Mouse (Mus musculus): ENCODE data around the gene Atp5g1.
A peak's percentile ranks its signal among the peaks of the same experiment; 100 is the strongest.

The Atp5g1 gene

GRCm38 (mm10) chr11:96071013-96071412 is 4.5 kb downstream of the Atp5g1 start:
- no peak for DNase-seq

- DNase-seq: no peak
Observed at GRCm38 (mm10) chr11:96070353-96070752, 5.1 kb downstream of the Atp5g1 start.

DNA sequence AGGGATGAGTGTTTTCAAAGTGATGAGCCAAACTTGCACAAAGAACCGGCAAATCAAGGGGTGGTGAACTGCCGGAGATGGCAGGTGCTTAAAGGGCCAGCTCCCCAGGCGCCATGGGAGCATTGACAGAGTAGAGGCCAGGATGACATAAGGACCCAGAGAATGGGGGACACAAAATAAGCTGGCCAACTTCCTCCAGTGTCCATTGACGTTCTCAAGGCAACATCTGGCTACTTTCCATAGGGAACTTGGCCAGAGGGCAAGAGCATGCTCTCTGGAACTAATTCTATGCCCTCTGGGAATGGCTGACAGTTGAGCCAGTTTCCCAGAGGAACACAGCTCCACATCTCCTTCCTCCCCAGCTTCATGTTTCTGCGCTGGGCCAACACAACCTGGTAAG is 7.2 kb downstream of the Atp5g1 start:
- peak in 1 of 2 experiments; percentile 34 for DNase-seq

GRCm38 (mm10) chr11:96065215-96065911 is 10.1 kb downstream of the Atp5g1 start, which contains the start of gene Ube2z:
TSS of gene Ube2z (minus strand) at chr11:96065388.
- DNase-seq: peak; percentile 99

DNA sequence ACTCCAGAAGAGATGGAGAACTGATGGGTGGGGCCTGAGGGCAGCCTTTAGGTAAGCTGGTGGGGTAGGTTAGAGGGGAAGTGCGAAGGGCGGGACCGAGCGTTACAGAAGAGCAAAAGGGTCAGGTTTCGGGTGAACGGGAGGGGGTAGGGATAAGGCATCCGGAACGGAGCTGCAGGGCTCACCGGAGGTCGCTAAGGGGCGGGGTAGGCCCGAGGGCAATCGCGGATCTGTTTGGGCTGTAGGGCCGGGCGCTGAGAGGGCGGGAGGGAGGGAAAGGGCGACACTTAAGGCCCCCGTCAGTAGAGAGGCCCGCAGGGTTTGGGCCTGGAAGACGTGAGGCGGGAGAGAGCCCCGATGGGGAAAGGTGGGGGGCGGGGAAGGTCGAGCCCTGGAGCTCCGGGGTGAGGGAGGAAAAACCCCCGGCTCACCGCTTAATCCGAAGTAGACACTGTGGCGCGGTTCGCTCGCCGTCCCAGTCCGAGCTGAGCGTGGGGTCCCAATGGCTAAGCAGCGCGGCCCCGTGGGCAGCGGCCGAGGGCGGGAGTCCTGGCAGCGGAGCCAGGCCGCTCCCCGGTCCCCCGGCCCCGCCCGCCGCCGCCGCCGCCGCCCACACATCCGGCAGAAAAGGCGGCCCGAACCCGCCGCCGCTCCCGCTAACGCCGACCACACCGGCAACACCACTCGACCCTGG is 10.8 kb downstream of the Atp5g1 start:
- DNase-seq: peak in 1 of 2 experiments; percentile 63

- DNase-seq: no peak
Observed at GRCm38 (mm10) chr11:96058309-96058708, 17.2 kb downstream of the Atp5g1 start.

GRCm38 (mm10) chr11:96050854-96051253 is 24.6 kb downstream of the Atp5g1 start:
- no peak for DNase-seq

- DNase-seq: peak in 1 of 2 experiments; percentile 36
Observed at GRCm38 (mm10) chr11:96049939-96050338, 25.5 kb downstream of the Atp5g1 start.

DNA sequence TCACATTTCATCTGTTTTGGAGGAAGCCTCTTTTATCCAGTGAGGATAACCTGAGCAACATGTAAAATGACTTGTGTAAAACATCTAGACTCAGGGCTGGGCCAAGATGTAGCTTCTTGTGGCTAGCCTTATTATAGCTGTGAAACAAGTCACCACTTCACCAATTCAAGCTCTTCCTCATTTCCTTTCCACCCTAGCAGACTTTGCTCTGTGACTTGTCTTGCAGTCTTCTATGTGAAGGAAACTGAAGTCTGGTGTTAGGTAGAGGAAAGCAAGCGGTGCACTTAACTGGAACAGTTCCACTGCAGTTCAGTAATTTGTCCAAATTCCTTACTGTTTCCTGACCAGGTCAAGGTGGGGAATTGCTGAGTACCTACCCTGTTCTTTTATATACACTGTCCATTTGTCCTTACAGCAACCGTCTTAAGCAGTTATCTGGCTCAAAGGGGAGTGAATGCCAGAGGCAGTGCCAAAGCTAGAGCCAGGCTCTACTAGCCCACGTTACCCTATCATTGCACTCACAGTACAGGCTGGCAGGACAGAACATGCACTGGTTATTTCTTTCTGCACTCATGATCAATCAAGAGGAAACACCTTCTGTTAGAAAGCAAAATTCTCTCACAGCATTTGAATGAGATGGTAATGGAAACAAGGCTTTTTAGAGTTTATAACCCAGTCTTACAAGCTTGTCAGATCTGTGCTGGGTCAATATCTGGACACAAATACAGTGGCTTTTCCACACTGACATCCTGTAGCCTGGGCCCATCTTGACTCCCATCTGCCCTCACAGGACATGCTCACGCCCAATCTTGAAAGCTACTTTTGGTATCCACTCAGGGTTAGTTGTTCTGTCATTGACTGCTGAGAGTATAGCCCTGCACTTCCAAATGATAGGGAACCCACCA is 27.7 kb downstream of the Atp5g1 start:
- DNase-seq: no peak

DNA sequence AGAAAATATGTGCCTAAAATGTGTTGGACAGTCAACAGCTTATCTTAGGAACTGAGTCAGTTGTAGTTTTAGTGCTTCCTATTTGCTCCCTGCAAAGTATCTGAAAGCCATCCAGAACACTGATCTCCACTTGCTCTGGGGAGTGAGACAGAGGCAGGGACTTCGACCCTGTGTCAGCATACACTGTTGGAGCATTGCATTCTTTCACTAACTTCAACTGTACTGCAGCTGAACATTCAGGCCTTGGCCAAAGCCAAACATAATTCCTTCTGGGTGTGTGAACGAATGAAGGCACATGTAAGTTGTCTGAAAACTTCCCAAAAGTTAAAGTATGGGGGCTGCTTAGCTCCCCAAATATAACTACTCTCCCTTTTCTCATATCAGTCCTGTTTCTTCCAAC is 28.7 kb downstream of the Atp5g1 start:
- DNase-seq: no peak

- DNase-seq: no peak
Observed at GRCm38 (mm10) chr11:96046028-96046427, 29.4 kb downstream of the Atp5g1 start.

GRCm38 (mm10) chr11:96044803-96045567 is 30.5 kb downstream of the Atp5g1 start:
- no peak for DNase-seq

DNA sequence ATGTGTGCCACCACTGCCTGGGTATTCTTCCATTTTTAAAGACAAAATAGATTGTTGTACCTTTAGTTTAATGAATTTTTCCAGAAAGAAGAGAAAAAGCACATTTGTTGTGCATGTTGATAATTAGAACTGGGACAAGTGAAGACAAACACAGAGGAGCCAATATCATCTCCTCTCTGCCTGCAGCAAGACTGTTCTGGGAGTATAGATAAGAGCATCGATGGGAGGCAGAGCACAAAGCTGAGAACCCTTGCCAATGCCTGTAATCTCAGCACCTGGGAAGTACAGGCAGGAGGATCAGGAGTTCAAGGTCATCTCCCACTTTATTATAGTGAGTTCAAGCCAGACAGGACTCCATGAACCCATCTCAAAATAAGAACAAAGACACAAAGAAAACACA is 36.9 kb downstream of the Atp5g1 start:
- DNase-seq: no peak

DNA sequence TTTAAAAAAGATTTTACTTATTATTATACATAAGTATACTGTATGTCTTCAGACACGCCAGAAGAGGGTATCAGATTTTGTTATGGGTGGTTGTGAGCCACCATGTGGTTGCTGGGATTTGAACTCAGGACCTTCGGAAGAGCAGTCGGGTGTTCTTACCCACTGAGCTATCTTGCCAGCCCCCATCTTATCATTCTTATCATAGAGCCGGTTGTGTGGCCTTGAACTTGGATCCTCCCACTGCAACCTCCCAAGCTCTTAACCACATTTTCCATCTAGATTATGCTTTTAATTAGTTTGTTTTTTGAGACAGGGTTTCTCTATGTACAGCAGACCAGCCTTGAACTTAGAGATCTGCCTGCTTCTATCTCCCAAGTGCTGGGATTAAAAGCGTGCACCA is 38.0 kb downstream of the Atp5g1 start:
- no peak for DNase-seq

DNA sequence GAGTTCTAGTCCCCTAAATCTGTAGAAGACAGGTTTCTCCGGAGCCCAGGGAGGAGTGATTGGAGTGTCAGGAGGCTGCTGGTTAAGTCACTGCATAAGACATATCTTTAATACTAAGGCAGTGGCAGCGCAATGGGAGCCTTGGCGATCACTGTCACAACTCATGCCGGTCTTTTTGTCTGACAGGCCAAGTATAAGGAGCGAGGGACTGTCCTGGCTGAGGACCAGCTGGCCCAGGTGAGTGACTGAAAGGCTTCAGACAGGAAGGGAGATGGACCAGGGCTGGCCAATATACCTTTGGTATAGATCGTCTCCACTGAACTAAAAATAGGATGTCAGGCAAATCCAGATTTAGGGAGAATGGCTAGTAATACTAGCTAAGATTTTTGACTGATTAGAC is 40.3 kb downstream of the Atp5g1 start:
- peak in 1 of 2 experiments; percentile 77 for DNase-seq

DNA sequence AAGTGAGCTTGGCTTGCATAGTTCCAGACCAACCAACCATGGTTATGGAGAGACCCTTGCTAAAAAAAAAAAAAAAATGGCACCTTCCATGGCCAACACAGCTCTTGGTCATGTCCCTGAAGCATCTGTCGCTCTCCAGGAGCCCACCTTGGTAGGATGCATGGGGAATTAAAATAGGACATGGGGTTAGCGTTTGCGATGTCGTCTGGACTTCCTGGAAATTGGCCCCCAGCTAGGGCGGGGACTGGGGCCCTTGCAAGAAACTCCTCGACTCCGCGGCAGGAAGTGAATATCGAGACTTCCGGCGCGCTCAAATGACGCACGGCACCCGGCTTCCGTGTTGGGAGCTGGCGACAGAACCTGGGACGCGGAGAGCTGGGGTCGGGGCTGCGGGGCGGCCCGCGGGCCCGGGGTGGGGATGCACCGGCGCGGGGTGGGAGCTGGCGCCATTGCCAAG is 40.8 kb downstream of the Atp5g1 start, which contains the start of gene Snf8:
Gene Snf8 (plus strand): TSS at position 290 of the 457 bp plus-strand sequence.
- peak; percentile 97 for DNase-seq

DNA sequence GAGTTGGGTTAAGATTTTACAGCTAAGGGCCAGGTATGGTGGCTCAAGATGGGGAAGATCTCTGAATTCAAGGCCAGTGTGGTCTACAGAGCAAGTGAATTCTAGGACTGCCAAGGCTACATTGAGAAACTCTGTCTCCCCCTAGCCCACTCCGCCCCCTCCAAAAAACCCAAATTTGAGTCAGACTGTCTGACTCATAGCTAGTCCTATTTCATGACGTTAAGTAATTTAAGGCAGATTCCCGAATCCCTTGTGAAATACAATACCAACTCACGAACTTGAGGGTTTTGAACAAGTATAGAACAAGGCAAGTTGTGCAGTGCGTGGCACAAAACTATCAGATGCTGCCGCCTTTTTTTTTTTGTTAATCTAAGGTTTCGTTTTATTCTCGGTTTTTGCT is 41.4 kb downstream of the Atp5g1 start:
- no peak for DNase-seq

GRCm38 (mm10) chr11:96033264-96033663 is 42.2 kb downstream of the Atp5g1 start:
- DNase-seq: no peak

DNA sequence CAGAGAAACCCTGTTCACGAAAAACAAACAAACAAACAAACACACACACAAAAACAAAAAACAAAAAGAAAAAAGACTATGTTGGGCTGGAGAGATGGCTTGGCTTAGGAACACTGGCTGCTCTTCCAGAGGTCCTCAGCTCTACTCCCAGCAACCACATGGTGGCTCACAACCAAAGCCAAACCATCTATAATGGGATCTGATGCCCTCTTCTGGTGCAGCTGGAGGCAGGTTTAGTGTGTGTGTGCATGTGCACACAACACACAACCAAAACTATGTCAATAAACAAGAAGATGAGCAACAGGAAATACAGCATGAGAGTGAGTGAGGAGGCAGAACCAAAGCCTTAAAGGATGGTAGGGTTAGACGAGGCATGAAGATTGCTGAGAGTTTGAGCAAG is 43.8 kb downstream of the Atp5g1 start:
- DNase-seq: no peak

DNA sequence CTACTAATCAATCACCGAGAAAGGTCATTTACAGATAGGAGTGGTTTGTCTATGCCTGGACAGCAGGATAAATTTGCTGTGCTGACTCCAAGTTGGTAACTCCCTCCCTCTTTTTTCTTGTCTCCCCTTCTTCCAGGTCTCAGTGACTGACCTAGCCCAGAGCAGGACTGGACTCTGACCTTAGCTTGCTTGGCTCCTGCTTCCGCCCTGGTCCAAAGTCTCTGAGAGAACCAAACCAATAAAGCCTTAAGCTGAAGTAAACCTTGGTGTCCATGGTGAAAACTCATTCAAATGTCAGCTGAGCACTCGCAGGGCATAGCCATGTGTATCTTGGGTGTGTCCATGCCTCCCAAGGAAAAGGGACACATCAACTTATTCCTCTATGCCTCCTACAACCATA is 44.9 kb downstream of the Atp5g1 start:
- DNase-seq: no peak

DNA sequence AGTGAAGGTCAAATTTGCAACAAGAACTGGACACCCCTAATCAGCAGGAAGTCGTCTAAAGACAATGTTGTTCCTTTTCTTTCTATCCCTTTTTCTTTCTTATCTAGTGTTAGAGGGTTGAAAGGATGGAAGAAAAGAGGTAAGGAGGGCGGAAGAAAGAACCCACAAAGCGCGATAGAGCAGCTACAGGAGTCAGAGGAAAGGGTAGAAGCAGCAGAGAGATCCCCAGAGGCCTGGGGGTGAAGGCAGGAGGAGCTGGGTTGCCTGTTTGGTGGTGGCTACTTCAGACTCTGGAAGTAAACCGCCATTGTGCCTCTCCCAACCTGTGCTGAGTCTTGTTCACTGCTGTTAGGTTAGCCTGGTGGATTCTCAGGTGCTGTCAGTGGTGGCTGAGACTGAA is 47.3 kb downstream of the Atp5g1 start:
- no peak for DNase-seq

- DNase-seq: no peak
Observed at GRCm38 (mm10) chr11:96020622-96021021, 54.8 kb downstream of the Atp5g1 start.
